8 mouse cellular contexts compared by ENCODE assay signal in genomic region chr1:181016045-181016444, GRCm38 (mm10). TPM values are rescaled to one million over a fixed set of nuclear protein-coding genes. Genes with fewer than 3 reads are reported as not detected.
DNase-seq lines count a peak whose midpoint lies in the region; ATAC-seq and TF ChIP-seq lines count a peak whose summit lies in the region.

No protein-coding gene starts in this region.

- H3K4me2 ChIP-seq in heart, embryonic 14.5 days (ENCODE audit: low read length), result peak overlapping the region; percentile 94
- peak overlapping the region; percentile 100 for H3K4me2 ChIP-seq in midbrain, embryonic 12.5 days (replicated peaks)

- no peak for TF ChIP-seq POLR2A in bone marrow, adult 2 months (IDR thresholded peaks at IDR 0.05; ENCODE audit: borderline replicate concordance, control insufficient read depth, low read depth, low read length)

- 0 out of 4 replicates have a peak overlapping the region, but pooled peaks of 1 of the 2 experiments have one; percentile 53 for H3K4me3 ChIP-seq in heart, embryonic 14.5 days (ENCODE audit: control insufficient read depth in 1 of 2, insufficient read depth in 1 of 2, low read depth in 1 of 2, low read length in 2 of 2)
- no peak overlapping the region for H3K4me3 ChIP-seq in bone marrow, adult 2 months (replicated peaks; ENCODE audit: control insufficient read depth, low read depth, low read length)
- H3K4me3 ChIP-seq in midbrain, embryonic 12.5 days, result no peak overlapping the region

- H3K27me3 ChIP-seq in heart, embryonic 14.5 days (ENCODE audit: control insufficient read depth, insufficient read depth, low read length), result no peaks in the 10 kb centered on the region
- H3K27me3 ChIP-seq in midbrain, embryonic 12.5 days, result peaks cover 35% of the 10 kb centered on the region

- no peaks in the 10 kb centered on the region for H3K36me3 ChIP-seq in heart, embryonic 14.5 days (ENCODE audit: control insufficient read depth, insufficient read depth, low read length)
- no peaks in the 10 kb centered on the region for H3K36me3 ChIP-seq in midbrain, embryonic 12.5 days

- no peak for DNase-seq in heart, postnatal 4 days
- peak; percentile 35 for DNase-seq in induced T-regulatory cell, adult 2 months (ENCODE audit: low read depth)
- no peak for DNase-seq in layer of hippocampus, adult 11-12 months (ENCODE audit: low spot score)
- no peak for DNase-seq in frontal cortex, postnatal 14 days (ENCODE audit: low spot score in 2 of 2)
- DNase-seq in right cerebral cortex, postnatal 25 days, result no peak

- WGBS in heart, embryonic 14.5 days, result 72% methylated on average over 4 of the region's 4 CpGs
- 82% methylated on average over 4 of the region's 4 CpGs for WGBS in bone marrow, adult 2 months
- 67% methylated on average over 4 of the region's 4 CpGs for WGBS in midbrain, embryonic 12.5 days

- ATAC-seq in heart, embryonic 14.5 days (ENCODE audit: insufficient number of reproducible peaks, insufficient read depth, low FRiP score, low read depth), result no peak
- ATAC-seq in midbrain, embryonic 12.5 days (ENCODE audit: low FRiP score, low read depth), result no peak

- H3K9me3 ChIP-seq in heart, embryonic 14.5 days (ENCODE audit: control insufficient read depth, low read length), result no peaks in the 10 kb centered on the region
- no peaks in the 10 kb centered on the region for H3K9me3 ChIP-seq in midbrain, embryonic 12.5 days

- peak overlapping the region; percentile 70 for H3K9ac ChIP-seq in heart, embryonic 14.5 days (ENCODE audit: low read length)
- no peak overlapping the region for H3K9ac ChIP-seq in midbrain, embryonic 12.5 days (replicated peaks)

- peak overlapping the region; percentile 73 to 83 for H3K27ac ChIP-seq in heart, embryonic 14.5 days (replicated peaks in 1 of 2; ENCODE audit: control insufficient read depth in 1 of 2, insufficient read depth in 1 of 2, low read depth in 2 of 2, low read length in 2 of 2)
- H3K27ac ChIP-seq in bone marrow, adult 2 months (ENCODE audit: control insufficient read depth, insufficient read depth, low read depth, low read length, poor library complexity), result peak overlapping the region; percentile 18; the same call in 1 of the 2 replicates
- no peak overlapping the region for H3K27ac ChIP-seq in midbrain, embryonic 12.5 days (replicated peaks)

- peaks cover 11 to 14% of the 10 kb centered on the region in 2 experiments for H3K4me1 ChIP-seq in heart, embryonic 14.5 days (ENCODE audit: control insufficient read depth in 2 of 2, insufficient read depth in 2 of 2, low read length in 2 of 2)
- H3K4me1 ChIP-seq in bone marrow, adult 2 months (ENCODE audit: control insufficient read depth, insufficient read depth, low read length), result no peaks in the 10 kb centered on the region
- H3K4me1 ChIP-seq in midbrain, embryonic 12.5 days, result peaks cover 19% of the 10 kb centered on the region

- TF ChIP-seq CTCF in bone marrow, adult 2 months (IDR thresholded peaks at IDR 0.05; ENCODE audit: control insufficient read depth, insufficient read depth, low read length), result no peak

RNA-seq across cellular contexts. Expression of gene Ephx1, which starts 4.7 kb away (rescaled TPM):
- 9.3 and 10.5 TPM in 2 replicates for polyA plus RNA-seq in heart, embryonic 14.5 days (2014; fragmentation: Nextera tagmentation; extraction: Ambion mirVana)
- 10 to 100 TPM; 11.6 to 13.8 TPM for total RNA-seq in heart, postnatal 4 days (2021)
- polyA plus RNA-seq in bone marrow, adult 2 months (2011; ENCODE audit: insufficient read depth, insufficient read length, low replicate concordance, missing spikeins), result 7.2 and 13.4 TPM in 2 replicates
- 0.94 and 1.1 TPM in 2 replicates for polyA plus RNA-seq in midbrain, embryonic 12.5 days (2016; fragmentation: Nextera tagmentation; extraction: Ambion mirVana)

RNA-seq across cellular contexts. Expression of gene 9130409I23Rik, which starts 35.0 kb away (rescaled TPM):
- polyA plus RNA-seq in heart, embryonic 14.5 days (2014; fragmentation: Nextera tagmentation; extraction: Ambion mirVana), result not detected in 2 replicates
- total RNA-seq in heart, postnatal 4 days (2021), result not detected
- polyA plus RNA-seq in bone marrow, adult 2 months (2011; ENCODE audit: insufficient read depth, insufficient read length, low replicate concordance, missing spikeins), result not detected in 2 replicates
- polyA plus RNA-seq in midbrain, embryonic 12.5 days (2016; fragmentation: Nextera tagmentation; extraction: Ambion mirVana), result 0.12 TPM in 1 of 2 replicates, not detected in the other
